Mouse (Mus musculus): ENCODE results near the gene Purb. TPM values are rescaled to one million over a fixed set of nuclear protein-coding genes. Genes with fewer than 3 reads are reported as not detected.

The Purb gene
- 73.6 and 75.8 TPM in 2 replicates for total RNA-seq (2021)
- long read RNA-seq, experiment 1, full-length matches to known transcripts = 58 of 58 reads
- long read RNA-seq, experiment 1, partial matches to known transcripts = 0 of 58 reads
- long read RNA-seq, experiment 1, other reads (novel, unspliced or antisense) = 0 of 58 reads
- long read RNA-seq, experiment 2, full-length matches to known transcripts = 52 of 52 reads
- long read RNA-seq, experiment 2, partial matches to known transcripts = 0 of 52 reads
- long read RNA-seq, experiment 2, other reads (novel, unspliced or antisense) = 0 of 52 reads

GRCm38 (mm10) chr11:6475867-6476484, at the start of gene Purb:
TSS of gene Purb (minus strand) at chr11:6475917.
- DNase-seq = peak; percentile 95

- DNase-seq = no peak
Observed at GRCm38 (mm10) chr11:6525241-6525640, 49.5 kb upstream of the Purb start.

GRCm38 (mm10) chr11:6524880-6525238, 49.1 kb upstream of the Purb start:
- DNase-seq = no peak

GRCm38 (mm10) chr11:6524165-6524879, 48.6 kb upstream of the Purb start:
- no peak for DNase-seq

- no peak for DNase-seq
Observed at GRCm38 (mm10) chr11:6523662-6524088, 48.0 kb upstream of the Purb start.

GRCm38 (mm10) chr11:6522782-6523525, 47.2 kb upstream of the Purb start:
- DNase-seq = no peak

GRCm38 (mm10) chr11:6520507-6521173, 44.9 kb upstream of the Purb start, which contains the start of gene Myo1g:
TSS of gene Myo1g (minus strand) at chr11:6520965.
- DNase-seq = peak; percentile 36

GRCm38 (mm10) chr11:6519491-6520033, 43.8 kb upstream of the Purb start:
- peak; percentile 8 for DNase-seq

- peak; percentile 16 for DNase-seq
Observed at GRCm38 (mm10) chr11:6514837-6515236, 39.1 kb upstream of the Purb start.

- peak; percentile 3 for DNase-seq
Observed at GRCm38 (mm10) chr11:6508269-6508876, 32.7 kb upstream of the Purb start.

- no peak for DNase-seq
Observed at GRCm38 (mm10) chr11:6506516-6506915, 30.8 kb upstream of the Purb start.

- DNase-seq = no peak
Observed at GRCm38 (mm10) chr11:6504689-6505088, 29.0 kb upstream of the Purb start.

GRCm38 (mm10) chr11:6504226-6504625, 28.5 kb upstream of the Purb start:
- no peak for DNase-seq

- DNase-seq = no peak
Observed at GRCm38 (mm10) chr11:6502506-6502905, 26.8 kb upstream of the Purb start.

GRCm38 (mm10) chr11:6497311-6497948, 21.7 kb upstream of the Purb start:
- DNase-seq = no peak

GRCm38 (mm10) chr11:6489691-6490503, 14.2 kb upstream of the Purb start:
- DNase-seq = peak; percentile 79

- DNase-seq = peak; percentile 29
Observed at GRCm38 (mm10) chr11:6489257-6489656, 13.5 kb upstream of the Purb start.

- DNase-seq = no peak
Observed at GRCm38 (mm10) chr11:6488041-6488684, 12.4 kb upstream of the Purb start.

GRCm38 (mm10) chr11:6487496-6487895, 11.8 kb upstream of the Purb start:
- peak; percentile 3 for DNase-seq

All from adrenal gland, postnatal 14 days (tissue).